Mouse (Mus musculus) embryo, embryonic 11 days (tissue): ENCODE results near the gene B4galt2.

Experiments
- DNase-seq: peaks from one replicate; pipeline ENCODE4 v3.0.0-alpha.2; 2015

Gene B4galt2

GRCm38 (mm10) chr4:117906196-117906595 is 22.9 kb upstream of the B4galt2 start:
- no peak for DNase-seq

DNA sequence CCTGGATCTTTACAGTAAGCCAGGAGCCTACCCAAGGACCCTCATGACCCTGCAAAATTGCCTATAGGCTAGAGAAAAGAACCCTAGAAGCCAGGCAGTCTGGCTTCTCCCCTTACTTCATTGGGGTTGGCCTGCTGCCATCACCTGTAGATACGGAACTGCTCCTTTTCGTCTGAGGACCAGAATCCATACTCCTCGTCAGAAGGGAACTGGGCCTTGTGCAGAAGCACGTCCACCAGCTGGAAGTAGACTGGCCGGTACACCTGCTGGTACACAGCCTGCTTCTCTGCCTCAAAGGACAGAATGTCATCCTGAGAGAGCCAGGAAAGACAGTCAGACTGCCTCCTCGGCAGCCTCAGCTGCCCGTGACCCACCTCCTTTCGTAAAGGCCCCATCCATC is 21.5 kb upstream of the B4galt2 start:
- DNase-seq: no peak

DNA sequence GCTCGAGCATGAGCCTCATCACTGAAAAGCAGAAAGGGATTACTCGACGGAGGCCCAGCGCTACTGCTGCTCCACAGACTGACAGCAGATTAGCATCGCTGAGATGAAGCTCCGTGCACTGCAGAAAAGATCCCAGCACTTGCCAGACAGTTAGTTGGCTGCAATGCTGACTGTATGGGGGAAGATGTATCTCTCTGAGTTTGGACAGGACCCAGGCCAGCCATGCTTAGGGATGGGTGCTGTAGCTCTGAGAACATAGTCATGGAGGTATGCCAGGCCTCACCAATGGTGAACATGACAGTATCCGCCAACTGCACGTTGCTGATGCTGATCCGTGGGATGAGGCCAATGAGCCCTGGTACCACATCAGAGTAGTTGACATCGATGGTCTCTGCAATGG is 20.8 kb upstream of the B4galt2 start:
- DNase-seq: no peak

DNA sequence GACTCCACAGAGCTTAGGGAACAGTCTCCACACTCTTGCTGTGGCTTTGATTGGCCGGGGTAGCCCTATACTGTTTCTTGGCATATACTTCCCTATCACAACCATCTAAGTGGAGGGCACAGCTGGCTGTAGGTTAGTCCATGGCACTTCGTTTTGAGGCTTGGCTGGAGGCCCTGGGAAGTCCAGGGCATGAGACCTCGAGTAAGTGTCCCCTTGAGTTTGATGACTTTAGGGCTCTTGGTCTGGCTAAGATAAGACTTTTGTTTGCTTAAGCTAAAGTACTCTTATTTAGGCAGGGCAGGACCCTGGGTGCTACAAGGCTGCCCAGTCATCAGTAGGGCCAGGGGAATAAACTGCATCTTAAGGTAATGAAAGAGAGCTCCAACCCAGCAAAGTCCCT is 14.8 kb upstream of the B4galt2 start:
- no peak for DNase-seq

GRCm38 (mm10) chr4:117896031-117896430 is 12.7 kb upstream of the B4galt2 start:
- no peak for DNase-seq

DNA sequence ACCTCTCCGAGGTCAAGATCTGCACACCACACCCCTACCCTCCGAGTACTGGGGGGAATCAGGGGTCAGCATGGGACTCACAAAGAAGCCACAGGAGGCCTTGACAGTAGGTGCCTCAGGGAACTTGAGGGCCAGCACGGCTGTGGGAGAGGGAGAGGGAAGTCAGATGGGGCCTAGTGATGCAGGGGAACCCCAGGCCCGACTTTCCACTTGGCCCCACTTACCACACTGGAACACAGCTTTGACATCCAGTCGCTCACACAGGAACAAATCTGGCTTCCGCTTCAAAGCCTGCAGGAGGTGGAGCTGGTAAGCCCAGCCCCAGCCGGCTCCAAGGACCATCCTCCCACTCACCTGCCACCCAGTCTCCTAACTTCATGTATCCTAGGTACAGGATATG is 12.1 kb upstream of the B4galt2 start:
- no peak for DNase-seq

- no peak for DNase-seq
Observed at GRCm38 (mm10) chr4:117894601-117895000, 11.3 kb upstream of the B4galt2 start.

- peak; percentile 72 for DNase-seq
Observed at GRCm38 (mm10) chr4:117893376-117893775, 10.1 kb upstream of the B4galt2 start.

GRCm38 (mm10) chr4:117891738-117892161 is 8.5 kb upstream of the B4galt2 start, which contains the start of gene Dph2:
TSS of gene Dph2 (minus strand) at chr4:117892032.
- peak; percentile 94 for DNase-seq

DNA sequence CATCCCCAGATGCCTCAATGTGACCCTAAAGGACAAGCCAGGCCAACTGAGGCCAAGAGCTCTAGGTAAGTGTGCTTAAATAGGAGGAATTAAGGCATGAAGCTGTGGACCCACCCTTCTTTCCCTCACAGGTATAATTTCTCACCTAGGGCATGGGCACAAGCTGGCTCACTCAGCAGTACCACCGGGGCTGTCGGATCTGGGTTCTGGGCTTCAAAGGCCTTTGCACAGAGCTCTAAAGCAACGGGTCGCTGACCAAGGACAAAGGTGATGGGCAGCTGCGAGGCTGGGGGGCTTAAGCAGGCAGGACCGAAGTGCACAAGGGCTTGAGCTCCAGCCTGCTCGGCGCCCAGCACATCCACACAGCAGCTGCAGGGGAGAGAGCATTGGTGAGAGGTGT is 7.5 kb upstream of the B4galt2 start:
- DNase-seq: no peak

GRCm38 (mm10) chr4:117890031-117890430 is 6.7 kb upstream of the B4galt2 start:
- no peak for DNase-seq

DNA sequence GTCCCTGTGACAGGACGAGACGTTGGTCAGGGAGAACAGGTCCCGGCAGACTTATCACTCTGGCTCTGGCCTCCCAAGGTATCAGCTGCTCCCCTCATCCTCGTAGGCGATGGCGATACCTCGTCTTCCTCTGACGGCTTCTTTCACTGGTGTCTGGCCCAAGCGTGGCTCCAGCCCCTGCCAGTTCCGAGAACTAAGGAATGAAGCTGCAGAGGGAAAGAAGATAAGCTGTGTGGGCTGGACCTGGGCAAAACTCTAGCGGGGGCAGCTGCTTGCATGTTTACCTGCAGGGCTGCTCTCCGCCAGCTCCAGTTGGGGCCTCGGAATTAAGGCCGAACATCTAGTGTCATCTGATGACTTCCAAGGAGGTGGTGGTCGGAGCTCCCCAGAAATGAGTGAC is 6.2 kb upstream of the B4galt2 start:
- DNase-seq: no peak

DNA sequence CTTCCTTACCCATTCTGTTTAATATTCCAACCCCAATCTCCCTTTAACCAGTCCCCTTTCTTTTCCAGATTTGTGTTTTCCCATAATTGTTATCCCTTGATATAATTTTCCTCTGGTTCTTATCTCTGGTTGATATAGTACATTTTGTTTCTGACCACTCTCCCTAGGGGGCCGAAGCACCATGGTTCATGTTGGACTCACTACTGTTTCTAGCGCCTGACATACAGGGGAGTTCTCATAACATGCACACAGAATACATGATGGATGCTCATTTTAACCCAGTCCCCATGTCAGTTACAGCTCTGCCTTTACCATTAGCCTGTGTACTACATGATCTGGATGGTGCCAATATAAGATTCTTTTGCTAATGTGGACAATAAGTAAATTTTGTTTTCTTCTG is 4.6 kb upstream of the B4galt2 start:
- no peak for DNase-seq

- DNase-seq: peak; percentile 95
Observed at GRCm38 (mm10) chr4:117887133-117887532, 3.8 kb upstream of the B4galt2 start, which contains the start of gene Atp6v0b. TSS of gene Atp6v0b (minus strand) at chr4:117887333.

DNA sequence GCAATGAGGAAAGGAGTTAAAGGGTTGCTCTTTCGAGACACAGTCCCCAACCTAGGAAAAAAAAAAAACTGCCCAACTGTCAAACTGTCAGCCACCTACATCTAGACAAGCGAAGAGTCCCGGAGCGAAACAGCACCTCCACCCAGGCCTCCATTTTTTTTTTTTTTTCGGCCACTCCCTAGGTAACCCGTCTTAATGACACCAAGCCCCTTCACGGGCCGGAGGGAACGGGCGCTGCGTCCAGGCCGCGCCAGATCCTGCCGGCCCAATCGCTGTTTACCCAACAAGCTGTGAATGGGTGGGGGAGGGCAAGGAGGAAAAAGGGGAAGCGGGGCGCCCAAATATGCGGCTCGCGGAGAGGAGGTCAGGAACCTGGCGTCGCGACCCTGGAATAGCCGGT is 3.4 kb upstream of the B4galt2 start:
- no peak for DNase-seq

- no peak for DNase-seq
Observed at GRCm38 (mm10) chr4:117885994-117886393, 2.7 kb upstream of the B4galt2 start.

- no peak for DNase-seq
Observed at GRCm38 (mm10) chr4:117885093-117885492, 1.8 kb upstream of the B4galt2 start.

- no peak for DNase-seq
Observed at GRCm38 (mm10) chr4:117884146-117884545, 859 bp upstream of the B4galt2 start.

DNA sequence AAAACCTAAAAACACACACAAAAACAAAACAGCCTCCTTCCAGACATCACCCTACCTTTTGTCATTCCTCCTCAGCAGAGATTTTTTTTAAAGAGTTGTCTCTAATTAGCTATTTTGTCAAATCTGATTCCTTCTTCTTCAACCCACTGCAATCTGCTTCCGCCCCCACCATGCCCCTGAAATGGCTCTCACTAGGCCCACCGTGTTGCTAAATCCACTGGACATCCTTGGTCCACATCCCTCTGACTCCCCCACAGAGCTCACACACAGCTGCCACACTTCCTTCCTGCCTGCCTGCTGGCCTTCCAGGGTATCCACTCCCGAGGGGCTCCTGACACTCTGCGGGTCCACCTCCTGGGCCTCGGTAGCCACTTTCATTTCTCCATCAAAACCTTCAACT is 4.6 kb downstream of the B4galt2 start:
- no peak for DNase-seq

DNA sequence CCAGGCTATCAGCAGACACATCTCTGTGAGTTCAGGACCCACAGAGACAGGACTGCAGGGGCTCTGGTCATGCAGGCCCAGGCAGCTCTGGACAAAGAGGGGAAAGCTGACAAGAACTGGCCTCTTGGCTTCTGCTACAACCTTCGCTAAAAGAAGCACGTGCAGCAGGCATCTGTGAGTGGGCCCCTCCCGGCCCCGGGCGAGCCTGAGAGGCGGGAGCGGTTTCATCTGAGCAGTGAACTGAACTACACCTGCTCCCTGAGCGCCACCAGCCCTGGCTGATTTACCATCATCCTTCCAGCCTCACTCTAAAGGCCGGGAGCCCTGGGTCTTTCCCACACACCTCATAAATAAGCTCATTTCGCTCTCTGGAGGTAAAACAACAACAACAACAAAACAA is 5.0 kb downstream of the B4galt2 start:
- no peak for DNase-seq

- no peak for DNase-seq
Observed at GRCm38 (mm10) chr4:117873615-117874014, 9.7 kb downstream of the B4galt2 start.

DNA sequence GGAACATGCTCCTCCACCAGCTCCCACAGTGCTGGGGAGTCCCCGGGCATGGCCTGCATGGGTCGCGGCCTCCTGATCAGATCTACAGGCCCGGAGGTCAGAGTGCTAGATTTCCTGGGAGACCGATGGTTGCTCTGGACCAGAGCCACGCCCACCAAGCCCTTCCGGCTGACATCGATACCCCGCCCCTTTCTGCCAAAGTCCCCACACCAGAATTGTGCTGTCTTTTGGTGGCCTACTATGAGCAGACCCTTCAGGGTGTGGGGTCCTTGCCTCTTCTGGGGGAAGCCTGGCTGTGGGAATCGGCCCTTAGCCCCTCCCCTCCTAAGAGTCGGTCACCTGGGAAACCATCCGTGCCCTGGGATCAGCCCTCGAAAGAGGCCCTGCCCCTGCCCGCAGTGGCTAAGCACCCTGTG is 10.8 kb downstream of the B4galt2 start, which contains the start of gene Ccdc24:
Ccdc24 (minus strand) TSS at position 87 of the 416 bp plus-strand sequence.
- DNase-seq: peak; percentile 70

DNA sequence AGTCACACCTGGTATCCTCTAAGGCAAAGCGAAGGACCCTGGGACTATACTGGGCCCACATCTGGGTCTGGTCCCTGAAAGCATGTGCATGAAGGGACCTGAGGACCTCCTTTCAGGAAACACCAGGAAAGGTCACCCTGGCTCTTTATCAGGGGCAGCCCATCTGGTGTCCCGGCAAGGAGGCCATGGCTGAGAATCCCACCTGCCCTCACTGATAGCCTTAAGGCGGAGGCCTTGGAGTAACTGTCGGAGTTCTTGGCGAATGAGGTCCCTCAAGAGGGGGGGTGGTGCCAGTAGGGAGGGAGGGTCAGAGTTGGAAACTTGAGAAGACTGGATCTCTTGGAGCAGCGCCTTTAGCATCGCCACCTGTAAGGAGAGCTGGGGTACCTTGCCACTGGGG is 11.5 kb downstream of the B4galt2 start:
- DNase-seq: no peak

DNA sequence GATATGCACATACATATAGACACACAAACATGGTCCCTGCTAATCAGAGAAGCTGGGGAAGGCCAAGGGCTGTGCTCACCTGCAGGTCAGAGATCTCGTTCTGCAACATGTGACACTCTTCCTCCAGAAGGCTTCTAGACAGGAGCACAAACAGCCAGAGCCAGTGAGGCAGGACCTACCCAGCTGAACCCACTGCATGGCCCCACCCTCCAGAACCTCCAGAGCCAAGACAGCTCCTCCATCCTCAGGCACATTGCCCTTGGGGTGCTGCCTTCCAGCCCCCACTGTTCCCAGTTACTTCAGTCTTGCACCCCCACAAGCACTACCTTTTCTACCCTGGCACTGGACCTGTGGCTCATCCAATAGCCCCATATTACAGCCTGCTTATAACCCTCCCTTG is 12.8 kb downstream of the B4galt2 start:
- DNase-seq: no peak

DNA sequence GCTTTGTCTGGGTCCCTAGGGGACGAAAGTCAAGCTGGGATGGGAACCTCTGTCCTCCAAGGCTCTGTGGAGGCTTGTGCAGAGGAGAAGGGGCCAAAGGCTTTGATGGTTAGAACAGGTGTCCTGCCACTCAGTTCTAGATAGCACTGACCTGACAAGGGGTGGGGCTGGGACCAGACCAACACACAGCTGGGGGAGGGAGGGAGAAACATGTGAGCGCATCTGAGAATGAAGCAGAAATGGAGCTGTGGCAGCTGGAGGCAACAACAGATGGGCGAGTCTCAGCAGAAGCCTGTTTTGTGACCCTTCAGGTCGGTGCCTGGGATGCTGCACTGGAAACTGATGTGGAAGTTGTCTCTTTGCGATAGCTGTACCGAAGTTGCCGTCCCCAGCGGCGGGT is 14.0 kb downstream of the B4galt2 start:
- DNase-seq: no peak

DNA sequence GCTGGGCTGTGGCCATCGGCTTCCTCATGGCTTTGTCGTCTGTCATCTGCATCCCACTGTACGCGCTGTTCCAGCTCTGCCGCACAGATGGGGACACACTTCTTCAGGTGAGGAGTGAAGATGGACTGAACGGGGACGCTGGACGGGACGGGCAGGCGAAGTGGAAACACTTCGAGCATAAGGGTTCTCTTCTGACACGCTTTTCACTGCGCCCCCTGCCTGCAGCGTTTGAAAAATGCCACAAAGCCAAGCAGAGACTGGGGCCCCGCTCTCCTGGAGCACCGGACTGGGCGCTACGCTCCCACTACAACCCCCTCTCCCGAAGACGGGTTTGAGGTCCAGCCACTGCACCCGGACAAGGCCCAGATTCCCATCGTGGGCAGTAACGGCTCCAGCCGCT is 15.5 kb downstream of the B4galt2 start:
- DNase-seq: peak; percentile 76
